Mouse (Mus musculus) embryonic facial prominence, embryonic 10.5 days (tissue): ENCODE data around the gene Macf1. TPM values are rescaled to one million over a fixed set of nuclear protein-coding genes. Genes with fewer than 3 reads are reported as not detected.

Experiments used
- DNase-seq: peaks from one replicate; pipeline ENCODE4 v3.0.0-alpha.2; 2017; ENCODE audit warnings: low spot score
- H3K27ac ChIP-seq: fragments of 300-500 bp; sonication (generic); replicated peaks from 2 replicates; pipeline ENCODE4 v1.5.1; 2016; ENCODE audit warnings: mild to moderate bottlenecking
- H3K27me3 ChIP-seq: fragments of 300-500 bp; sonication (generic); replicated peaks from 2 replicates; pipeline ENCODE4 v1.6.1; 2016; ENCODE audit warnings: low read depth, mild to moderate bottlenecking; ENCODE audit not compliant: poor library complexity, severe bottlenecking
- H3K36me3 ChIP-seq: fragments of 300-500 bp; sonication (generic); replicated peaks from 2 replicates; pipeline ENCODE4 v1.6.1; 2016; ENCODE audit warnings: mild to moderate bottlenecking, moderate library complexity
- H3K4me1 ChIP-seq: fragments of 300-500 bp; sonication (generic); 2 replicates; pipeline ENCODE4 v1.6.1; 2016
- H3K4me3 ChIP-seq: fragments of 300-500 bp; sonication (generic); 2 replicates; pipeline ENCODE4 v1.5.1; 2016; ENCODE audit warnings: mild to moderate bottlenecking, moderate library complexity
- H3K9me3 ChIP-seq: fragments of 300-500 bp; sonication (generic); 2 replicates; pipeline ENCODE4 v1.6.1; 2016; ENCODE audit warnings: mild to moderate bottlenecking
- WGBS: fragments of 180-500 bp; shearing (Covaris S2); methylation state at CpG from one replicate; pipeline ENCODE4 v1.1.7; 2016; 5-methylcytosine and 5-hydroxymethylcytosine counted together
- polyA plus RNA-seq: library from polyadenylated mRNA; unstranded; fragments of >200 nt; fragmentation: Nextera tagmentation; extraction: Ambion mirVana; gene quantifications from 2 replicates; pipeline ENCODE4 v1.2.1, GENCODE M21; 2016

Macf1 gene
- polyA plus RNA-seq, 1 experiment from 2014 or later, result 47.4 TPM

GRCm38 (mm10) chr4:123584084-123584719 is 100.0 kb downstream of the Macf1 start:
- H3K27ac ChIP-seq, result no peak overlapping the region
- H3K4me3 ChIP-seq, result no peak overlapping the region
- H3K9me3 ChIP-seq, result no peaks in the 10 kb centered on the region
- H3K4me1 ChIP-seq, result peaks cover 32% of the 10 kb centered on the region
- H3K36me3 ChIP-seq, result no peaks in the 10 kb centered on the region
- WGBS, result 50% methylated on average over 8 of the region's 8 CpGs
- H3K27me3 ChIP-seq, result no peaks in the 10 kb centered on the region
- DNase-seq, result no peak

- Histone ChIP-seq H3K4me1 (peaks cover 32% of the 10 kb centered on the region), H3K9me3 (no peaks in the 10 kb centered on the region), H3K27me3 (no peaks in the 10 kb centered on the region), H3K4me3 (no peak overlapping the region), H3K36me3 (no peaks in the 10 kb centered on the region), H3K27ac (no peak overlapping the region)
- 75% methylated on average over 2 of the region's 2 CpGs for WGBS
- no peak for DNase-seq
Measured at GRCm38 (mm10) chr4:123577469-123578088, 106.6 kb downstream of the Macf1 start.

DNA sequence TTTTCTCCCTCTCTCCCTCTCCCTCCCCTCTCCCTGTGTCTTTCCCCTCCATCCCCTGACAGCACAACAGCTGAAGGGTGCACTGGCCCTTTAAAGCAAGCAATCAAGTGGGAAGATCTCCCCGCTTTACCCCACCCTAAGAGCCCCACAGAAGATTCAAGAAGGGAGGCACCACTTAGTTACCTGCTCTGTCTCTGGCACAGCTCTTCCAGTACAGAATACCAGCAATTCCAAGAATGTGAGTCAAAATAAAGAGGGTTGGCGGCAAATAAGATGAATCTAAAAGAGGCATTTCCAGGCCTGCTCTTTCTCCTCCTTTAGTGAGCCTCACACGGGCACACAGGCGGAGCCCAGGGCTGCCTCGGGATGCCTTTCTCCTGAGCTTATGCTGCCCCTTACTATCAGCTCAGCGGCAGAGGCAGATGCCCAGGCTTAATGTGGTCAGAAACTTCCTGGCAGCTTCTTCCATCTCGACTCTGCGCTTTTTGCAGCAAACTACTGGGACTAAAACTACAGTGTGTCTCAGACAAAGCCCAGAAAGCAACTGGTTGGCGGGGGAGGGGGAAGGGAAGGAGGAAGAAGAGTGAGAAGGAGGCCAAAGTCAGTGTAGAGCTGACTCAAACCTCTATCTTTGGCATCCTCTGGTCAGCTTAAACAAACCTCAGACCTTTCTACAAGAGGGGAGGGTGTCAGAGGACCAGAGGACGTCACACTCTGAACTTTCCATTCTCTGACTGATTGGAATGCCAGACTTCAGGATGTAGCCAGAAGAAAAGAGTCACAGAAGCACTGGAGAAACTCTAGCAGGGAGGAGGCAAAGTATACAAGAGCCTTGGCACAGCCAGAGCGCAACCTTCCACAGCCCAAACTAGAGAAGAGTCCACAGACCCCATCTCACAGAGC is 111.5 kb downstream of the Macf1 start:
- WGBS, result 7% methylated on average over 11 of the region's 11 CpGs
- peak overlapping the region; percentile 48 for H3K4me3 ChIP-seq
- H3K27me3 ChIP-seq, result no peaks in the 10 kb centered on the region
- peak; percentile 56 for DNase-seq
- peak overlapping the region; percentile 88 for H3K27ac ChIP-seq
- no peaks in the 10 kb centered on the region for H3K9me3 ChIP-seq
- H3K36me3 ChIP-seq, result no peaks in the 10 kb centered on the region
- H3K4me1 ChIP-seq, result peaks cover 38% of the 10 kb centered on the region

GRCm38 (mm10) chr4:123571869-123572268 is 112.3 kb downstream of the Macf1 start:
- no peaks in the 10 kb centered on the region for H3K9me3 ChIP-seq
- H3K4me1 ChIP-seq, result peaks cover 35% of the 10 kb centered on the region
- H3K27me3 ChIP-seq, result no peaks in the 10 kb centered on the region
- DNase-seq, result peak; percentile 25
- H3K4me3 ChIP-seq, result peak overlapping the region; percentile 48; the same call in 1 of the 2 replicates
- no peaks in the 10 kb centered on the region for H3K36me3 ChIP-seq
- H3K27ac ChIP-seq, result peak overlapping the region; percentile 73
- 2% methylated on average over 7 of the region's 7 CpGs for WGBS

DNA sequence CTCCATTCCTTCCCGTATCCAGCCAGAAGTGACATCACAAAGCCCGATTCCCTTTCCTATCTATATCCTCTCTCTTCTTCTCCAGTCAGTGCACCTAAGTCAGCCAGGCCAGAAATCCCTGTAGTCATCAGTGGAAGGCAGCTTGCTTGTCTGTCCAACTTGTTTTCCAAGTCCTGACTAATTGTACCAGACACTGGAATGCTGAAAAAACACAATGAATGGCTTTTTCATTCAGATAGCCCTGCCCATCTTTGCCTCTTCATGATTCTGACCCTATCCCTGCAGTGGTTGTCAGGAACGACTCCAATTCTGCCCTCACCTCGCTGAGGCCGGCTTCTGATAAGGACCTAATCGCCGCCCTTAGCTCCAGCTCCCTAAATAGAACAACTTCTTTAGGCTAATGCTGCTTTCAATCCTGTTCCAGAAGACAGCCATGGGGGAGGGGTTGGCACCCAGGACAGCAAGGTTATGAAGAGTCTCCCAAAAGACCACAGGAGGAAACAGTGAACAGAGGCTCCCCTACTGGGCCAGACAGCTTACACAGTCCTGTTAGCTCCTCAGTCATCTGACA is 118.8 kb downstream of the Macf1 start:
- 32% methylated on average over 7 of the region's 7 CpGs for WGBS
- H3K9me3 ChIP-seq, result no peaks in the 10 kb centered on the region

DNA sequence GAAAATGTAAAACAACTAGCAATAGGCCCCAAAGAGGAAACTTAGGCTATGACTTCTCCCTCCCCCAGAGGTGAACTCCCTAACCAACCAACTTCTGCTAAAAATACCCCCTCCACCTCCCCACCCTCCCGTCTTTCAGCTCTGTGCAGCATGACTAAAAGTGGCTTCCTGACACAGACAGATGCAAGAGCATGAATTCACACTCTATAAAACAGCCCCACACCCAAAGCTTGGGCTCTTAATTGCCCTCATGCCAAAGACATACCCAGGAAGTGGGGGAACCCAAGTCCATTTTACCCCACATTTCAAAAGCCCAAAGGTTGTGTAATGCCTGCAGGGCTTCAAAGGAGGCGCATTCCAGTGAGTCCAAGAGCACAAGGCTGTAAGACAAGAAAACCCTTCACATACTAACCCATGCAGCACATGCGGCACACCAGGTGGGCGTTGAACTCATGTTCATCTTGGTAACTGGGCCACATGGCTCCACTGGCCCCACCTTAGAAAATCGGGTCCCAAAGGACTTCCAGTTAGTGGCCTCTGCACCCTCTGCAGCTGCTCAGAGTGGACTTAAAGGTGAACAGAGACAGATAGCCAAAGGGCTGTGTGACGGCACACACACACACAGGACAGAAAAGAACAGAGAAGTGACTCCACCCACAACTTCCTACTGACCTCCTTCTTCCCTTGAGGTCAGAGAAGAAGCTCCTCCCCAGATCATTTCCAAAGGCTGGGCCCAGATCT is 119.9 kb downstream of the Macf1 start:
- DNase-seq, result no peak
- H3K36me3 ChIP-seq, result no peaks in the 10 kb centered on the region
- no peaks in the 10 kb centered on the region for H3K27me3 ChIP-seq
- no peaks in the 10 kb centered on the region for H3K9me3 ChIP-seq
- 0 out of 2 replicates have a peak overlapping the region, but pooled peaks have one; percentile 14 for H3K27ac ChIP-seq
- 63% methylated on average over 6 of the region's 6 CpGs for WGBS
- H3K4me1 ChIP-seq, result peaks cover 24% of the 10 kb centered on the region
- H3K4me3 ChIP-seq, result no peak overlapping the region

More for the DNA sequence above, 118.8 kb downstream of the Macf1 start:
- Histone ChIP-seq H3K27me3 (no peaks in the 10 kb centered on the region), H3K4me1 (peaks cover 24% of the 10 kb centered on the region), H3K4me3 (no peak overlapping the region), H3K27ac (no peak overlapping the region; the same call in 1 of the 2 replicates), H3K36me3 (no peaks in the 10 kb centered on the region)
- no peak for DNase-seq

DNA sequence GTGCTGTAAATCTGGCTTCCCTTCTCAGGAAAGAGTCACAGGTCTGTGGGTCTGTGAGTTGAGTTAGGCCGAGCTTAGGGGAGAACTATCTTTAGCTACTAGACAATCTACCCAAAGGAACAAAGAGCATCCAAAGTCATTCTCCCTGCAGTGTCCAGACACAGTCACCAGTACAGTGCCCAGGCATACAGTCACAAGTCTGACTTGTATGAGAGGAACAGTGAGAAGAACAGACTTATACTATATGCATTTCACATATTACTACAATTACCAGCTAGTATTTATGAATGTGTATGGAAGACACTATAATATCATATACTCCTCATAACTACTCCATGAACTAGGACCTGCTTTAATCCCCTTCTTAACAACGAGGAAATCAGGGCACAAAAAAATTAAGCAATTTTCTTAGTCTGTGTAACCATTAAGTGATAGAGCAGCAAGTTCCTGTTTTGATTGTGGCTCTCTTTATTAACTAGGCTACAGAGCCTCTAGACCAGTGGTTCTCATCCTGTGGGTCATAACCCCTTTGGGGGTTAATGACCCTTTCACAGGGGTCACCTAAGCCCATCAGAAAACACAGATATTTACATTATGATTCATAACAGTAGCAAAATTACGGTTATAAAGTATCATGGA is 121.9 kb downstream of the Macf1 start:
- no peak overlapping the region for H3K4me3 ChIP-seq
- no peak for DNase-seq
- H3K9me3 ChIP-seq, result no peaks in the 10 kb centered on the region
- H3K27ac ChIP-seq, result no peak overlapping the region
- no peaks in the 10 kb centered on the region for H3K27me3 ChIP-seq
- peaks cover 24% of the 10 kb centered on the region for H3K4me1 ChIP-seq
- WGBS, result 77% methylated on average over 3 of the region's 3 CpGs
- H3K36me3 ChIP-seq, result no peaks in the 10 kb centered on the region

GRCm38 (mm10) chr4:123560896-123561295 is 123.3 kb downstream of the Macf1 start:
- H3K27me3 ChIP-seq, result no peaks in the 10 kb centered on the region
- 95% methylated on average over 4 of the region's 4 CpGs for WGBS
- peaks cover 23% of the 10 kb centered on the region for H3K4me1 ChIP-seq
- no peaks in the 10 kb centered on the region for H3K9me3 ChIP-seq
- H3K36me3 ChIP-seq, result no peaks in the 10 kb centered on the region
- H3K4me3 ChIP-seq, result no peak overlapping the region
- no peak overlapping the region for H3K27ac ChIP-seq
- no peak for DNase-seq

DNA sequence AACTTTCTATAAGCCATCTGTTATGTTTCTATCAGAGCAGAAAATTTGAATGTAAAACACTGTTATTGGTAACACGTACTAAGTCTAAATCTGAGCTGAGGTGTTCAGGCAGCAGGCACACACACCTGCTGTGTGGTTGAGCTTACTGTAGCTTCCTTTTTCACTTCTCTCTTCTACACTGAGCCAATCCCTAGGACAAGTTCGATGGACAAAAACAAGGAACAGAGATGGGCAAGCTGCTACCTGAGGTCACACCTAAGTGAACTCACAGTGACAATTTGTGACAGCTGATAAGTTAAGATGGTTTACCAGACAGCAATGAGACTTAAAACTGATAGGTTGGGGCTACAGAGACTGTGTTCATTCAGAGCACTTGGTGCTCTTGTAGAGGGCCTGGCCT is 125.7 kb downstream of the Macf1 start:
- no peak overlapping the region for H3K4me3 ChIP-seq
- 88% methylated on average over 2 of the region's 2 CpGs for WGBS
- no peak for DNase-seq
- H3K36me3 ChIP-seq, result no peaks in the 10 kb centered on the region
- H3K27me3 ChIP-seq, result no peaks in the 10 kb centered on the region
- no peak overlapping the region for H3K27ac ChIP-seq
- H3K4me1 ChIP-seq, result peaks cover 1% of the 10 kb centered on the region; the same call in 1 of the 2 replicates
- H3K9me3 ChIP-seq, result no peaks in the 10 kb centered on the region

GRCm38 (mm10) chr4:123555251-123555650 is 128.9 kb downstream of the Macf1 start:
- H3K4me1 ChIP-seq, result peaks cover 15% of the 10 kb centered on the region
- H3K27me3 ChIP-seq, result no peaks in the 10 kb centered on the region
- no peaks in the 10 kb centered on the region for H3K36me3 ChIP-seq
- no peak overlapping the region for H3K4me3 ChIP-seq
- no peak for DNase-seq
- H3K27ac ChIP-seq, result no peak overlapping the region
- H3K9me3 ChIP-seq, result no peaks in the 10 kb centered on the region

GRCm38 (mm10) chr4:123552689-123553088 is 131.5 kb downstream of the Macf1 start:
- H3K4me3 ChIP-seq, result no peak overlapping the region
- peak; percentile 15 for DNase-seq

More at GRCm38 (mm10) chr4:123552689-123553088, 131.5 kb downstream of the Macf1 start:
- Histone ChIP-seq H3K4me1 (peaks cover 15% of the 10 kb centered on the region), H3K9me3 (no peaks in the 10 kb centered on the region), H3K27ac (no peak overlapping the region), H3K27me3 (no peaks in the 10 kb centered on the region), H3K36me3 (peaks cover 9% of the 10 kb centered on the region; the same call in 1 of the 2 replicates)
- 36% methylated on average over 3 of the region's 3 CpGs for WGBS
